Mouse (Mus musculus) WW6 (cell line): ENCODE measurements around the gene Pkd2l1.

Experiments
- DNase-seq: peaks from one replicate; pipeline ENCODE4 v3.0.0-alpha.2; 2013; ENCODE audit warnings: low read depth, low spot score

Gene Pkd2l1

GRCm38 (mm10) chr19:44192342-44192741, at the start of gene Pkd2l1:
Gene Pkd2l1, minus strand, starts transcription at chr19:44192442.
- DNase-seq = no peak

GRCm38 (mm10) chr19:44238906-44239305, 46.7 kb upstream of the Pkd2l1 start:
- no peak for DNase-seq

- DNase-seq = no peak
These were observed 45.3 kb upstream of the Pkd2l1 start for GRCm38 (mm10) chr19:44237471-44238006.

GRCm38 (mm10) chr19:44231608-44232151, 39.4 kb upstream of the Pkd2l1 start:
- DNase-seq = no peak

- DNase-seq = no peak
These were observed 38.0 kb upstream of the Pkd2l1 start for GRCm38 (mm10) chr19:44230212-44230611.

- no peak for DNase-seq
These were observed 37.5 kb upstream of the Pkd2l1 start for GRCm38 (mm10) chr19:44229776-44230175.

GRCm38 (mm10) chr19:44225728-44226127, 33.5 kb upstream of the Pkd2l1 start:
- no peak for DNase-seq

GRCm38 (mm10) chr19:44217958-44218525, 25.8 kb upstream of the Pkd2l1 start:
- no peak for DNase-seq

- no peak for DNase-seq
These were observed 23.0 kb upstream of the Pkd2l1 start for GRCm38 (mm10) chr19:44215255-44215654.

GRCm38 (mm10) chr19:44207079-44207478, 14.8 kb upstream of the Pkd2l1 start:
- no peak for DNase-seq

- DNase-seq = no peak
These were observed 10.8 kb upstream of the Pkd2l1 start, which contains the start of gene Scd3 for GRCm38 (mm10) chr19:44203015-44203564. Gene Scd3, plus strand, starts transcription at chr19:44203269.

- DNase-seq = no peak
These were observed 6.7 kb upstream of the Pkd2l1 start for GRCm38 (mm10) chr19:44198964-44199363.

GRCm38 (mm10) chr19:44198494-44198893, 6.3 kb upstream of the Pkd2l1 start:
- no peak for DNase-seq

- no peak for DNase-seq
These were observed 5.0 kb upstream of the Pkd2l1 start for GRCm38 (mm10) chr19:44197053-44197852.

- DNase-seq = peak; percentile 43
These were observed 2.9 kb upstream of the Pkd2l1 start for GRCm38 (mm10) chr19:44195138-44195537.

GRCm38 (mm10) chr19:44193906-44194305, 1.7 kb upstream of the Pkd2l1 start:
- no peak for DNase-seq

- DNase-seq = no peak
These were observed 3.2 kb downstream of the Pkd2l1 start for GRCm38 (mm10) chr19:44189056-44189455.

GRCm38 (mm10) chr19:44183968-44184367, 8.3 kb downstream of the Pkd2l1 start:
- DNase-seq = no peak

GRCm38 (mm10) chr19:44180502-44180901, 11.7 kb downstream of the Pkd2l1 start:
- DNase-seq = no peak

GRCm38 (mm10) chr19:44176741-44177140, 15.5 kb downstream of the Pkd2l1 start:
- no peak for DNase-seq

GRCm38 (mm10) chr19:44174835-44175234, 17.4 kb downstream of the Pkd2l1 start:
- no peak for DNase-seq

- DNase-seq = no peak
These were observed 30.7 kb downstream of the Pkd2l1 start for GRCm38 (mm10) chr19:44161515-44161914.
